Mouse (Mus musculus): ENCODE results near the gene Pin1.
"Not testable (repeated sequence)": the region's sequence is repeated elsewhere in the genome, so short reads cannot be mapped to it uniquely, and the experiment has no call there.

Pin1 gene

DNA sequence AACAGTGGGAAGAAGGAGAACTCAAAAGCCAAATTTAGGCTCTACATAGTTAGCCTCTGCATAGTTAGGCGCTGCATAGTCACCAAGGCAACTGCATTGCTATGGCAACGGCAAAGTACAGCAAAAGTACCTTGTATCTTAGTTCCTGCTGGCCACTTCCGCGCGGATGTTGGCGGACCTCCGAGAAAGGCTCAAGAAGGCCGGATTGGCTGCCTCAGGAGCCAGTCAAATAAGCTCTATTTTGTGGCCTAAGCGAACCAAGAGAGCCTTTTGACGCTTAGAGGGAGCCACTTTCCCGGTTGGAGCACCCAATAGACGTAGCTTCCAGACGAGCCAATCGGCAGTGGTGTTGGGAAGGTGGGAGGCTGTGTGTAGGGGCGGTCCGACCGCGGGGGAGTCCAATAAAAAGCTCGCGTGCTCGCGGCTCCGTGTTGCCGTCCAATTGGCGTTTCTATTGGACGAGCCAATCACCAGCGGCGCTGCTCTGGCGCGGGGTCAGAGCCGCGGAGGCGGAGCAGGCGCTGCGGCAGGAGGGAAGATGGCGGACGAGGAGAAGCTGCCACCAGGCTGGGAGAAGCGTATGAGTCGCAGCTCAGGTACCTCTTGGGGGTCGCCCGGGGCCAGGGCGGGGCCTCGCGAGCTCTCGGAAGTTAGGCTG is at the start of gene Pin1:
Gene Pin1, plus strand, starts transcription at position 494 of the 658 bp plus-strand sequence.
- peak; percentile 97 to 99 for DNase-seq (ENCODE audit: low spot score in 2 of 2)

DNA sequence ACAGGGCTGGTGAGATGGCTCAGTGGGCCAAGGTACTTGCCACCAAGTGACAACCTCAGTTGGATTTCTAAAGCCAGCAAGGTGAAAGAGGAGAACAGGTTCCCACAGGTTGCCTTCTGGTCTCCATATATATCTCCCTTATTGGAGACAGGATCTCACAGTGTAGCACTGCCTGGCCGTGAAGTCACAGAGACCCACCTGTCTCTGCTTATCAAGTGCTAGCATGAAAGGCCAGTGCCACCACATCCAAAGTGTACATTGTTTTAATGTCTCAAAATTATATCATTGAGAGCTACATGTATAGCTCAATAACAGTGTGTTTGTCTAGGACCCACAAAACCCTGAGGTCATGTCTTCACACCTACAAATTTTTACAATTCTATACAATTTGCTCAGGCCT is 45.6 kb upstream of the Pin1 start:
- no peak for DNase-seq (ENCODE audit: low spot score in 2 of 2)

DNA sequence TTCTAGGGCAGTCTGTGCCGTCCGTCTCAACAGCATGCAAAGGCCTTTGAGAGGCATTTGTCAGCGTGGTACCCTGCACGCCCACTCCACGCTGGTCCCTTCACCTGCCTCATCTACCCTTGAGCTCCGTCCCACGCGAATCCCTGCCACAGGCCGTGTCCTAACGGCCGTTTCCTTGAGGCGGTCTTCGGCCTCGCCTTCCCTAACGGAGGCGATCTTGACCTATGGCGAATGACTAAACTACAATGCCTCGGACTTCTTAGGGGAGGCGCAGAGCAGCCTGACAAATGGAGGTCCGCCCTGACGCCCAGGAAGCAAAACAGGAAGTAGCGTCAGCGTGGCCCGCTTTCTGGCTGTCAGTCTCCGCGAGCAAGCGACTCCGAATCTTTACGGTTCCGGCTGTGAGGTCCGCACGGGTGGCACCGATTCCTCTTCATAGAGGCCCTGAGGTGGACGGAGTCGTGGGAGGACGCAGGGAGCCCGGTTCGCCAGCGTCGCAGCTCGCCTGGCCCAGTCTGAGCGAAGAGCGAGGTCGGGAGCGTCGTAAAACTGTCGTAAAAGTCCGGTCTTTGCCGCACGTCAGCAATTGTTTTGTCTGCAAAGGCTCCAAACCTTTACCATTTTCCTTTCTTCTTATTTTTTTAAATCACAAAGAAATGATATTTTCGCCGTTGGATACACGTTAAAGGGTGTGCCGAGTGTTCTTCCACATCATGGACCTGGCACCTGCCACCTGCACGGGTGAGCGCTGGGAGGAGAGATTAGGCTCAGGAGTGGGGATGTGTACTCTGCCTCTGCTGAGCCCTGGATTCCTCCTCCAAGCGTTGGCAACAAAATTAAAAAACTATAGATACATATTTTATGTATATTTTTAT is 44.6 kb upstream of the Pin1 start:
- DNase-seq (ENCODE audit: low spot score in 2 of 2), result peak; percentile 80 to 88

DNA sequence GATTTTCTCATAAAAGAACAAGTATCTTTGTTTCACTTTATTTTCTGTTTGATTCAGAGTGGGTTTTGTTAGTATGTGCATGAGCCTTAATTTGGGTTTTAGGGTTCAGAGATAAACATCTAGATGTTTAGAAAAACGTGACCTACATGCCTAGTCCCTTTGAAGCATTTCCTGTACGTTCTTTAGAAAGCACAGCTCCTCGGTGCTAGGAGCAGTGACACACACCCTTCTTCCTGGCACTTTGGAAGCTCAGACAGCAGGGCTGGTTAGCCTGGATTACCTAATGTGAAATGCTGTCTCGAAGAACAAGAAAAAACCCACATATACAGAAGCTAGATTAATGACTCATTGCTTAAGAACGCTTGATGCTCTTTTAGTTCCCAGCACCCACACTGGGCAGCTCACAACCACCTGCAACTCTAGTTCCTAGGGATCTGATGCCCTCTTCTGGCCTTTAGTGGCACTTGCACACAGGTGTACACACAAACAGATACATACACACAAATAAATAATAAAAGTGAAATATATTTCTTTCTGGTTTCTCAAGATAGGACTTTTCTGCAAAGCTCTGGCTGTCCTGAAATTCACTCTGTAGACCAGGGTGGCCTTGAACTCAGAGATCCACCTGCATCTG is 41.9 kb upstream of the Pin1 start:
- no peak for DNase-seq (ENCODE audit: low spot score in 2 of 2)

DNA sequence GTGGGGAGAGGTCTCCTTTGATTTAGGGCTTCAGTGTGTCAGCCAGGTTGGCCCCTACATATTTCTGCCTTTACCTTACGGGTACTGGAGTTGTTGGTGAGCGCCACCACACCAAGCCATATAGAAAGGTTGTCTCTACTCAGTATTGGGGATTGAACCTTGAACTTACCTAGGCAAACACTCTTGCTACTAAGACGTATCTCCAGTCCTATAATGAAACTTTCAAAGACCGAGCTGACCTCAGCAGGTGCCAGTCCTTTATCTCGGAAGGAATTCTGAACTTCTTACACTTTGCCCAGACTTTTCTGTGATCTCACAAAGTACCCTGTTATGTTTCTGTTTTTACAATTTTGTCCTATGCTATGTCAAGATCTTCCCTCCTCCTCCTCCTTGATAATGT is 39.9 kb upstream of the Pin1 start:
- no peak for DNase-seq (ENCODE audit: low spot score in 2 of 2)

DNA sequence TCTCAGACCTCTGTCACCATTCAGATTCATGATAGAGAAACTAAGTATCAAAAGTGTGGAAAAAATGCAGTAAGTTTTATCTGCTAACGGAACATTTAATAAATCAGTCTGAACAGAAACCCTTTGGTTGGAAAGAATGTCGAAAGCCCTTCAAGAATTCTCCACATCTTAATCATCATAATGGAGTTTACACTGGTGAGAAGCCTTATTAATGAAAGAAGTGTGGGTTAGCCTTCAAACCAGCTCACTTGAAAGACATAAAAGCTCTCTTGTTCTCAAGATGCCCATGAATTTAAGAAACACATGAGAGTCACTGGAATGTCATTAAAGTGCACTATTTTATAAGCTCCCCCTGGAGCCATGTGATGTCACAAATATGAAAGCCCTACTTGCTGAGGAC is 35.2 kb upstream of the Pin1 start:
- DNase-seq (ENCODE audit: low spot score in 2 of 2), result no peak

DNA sequence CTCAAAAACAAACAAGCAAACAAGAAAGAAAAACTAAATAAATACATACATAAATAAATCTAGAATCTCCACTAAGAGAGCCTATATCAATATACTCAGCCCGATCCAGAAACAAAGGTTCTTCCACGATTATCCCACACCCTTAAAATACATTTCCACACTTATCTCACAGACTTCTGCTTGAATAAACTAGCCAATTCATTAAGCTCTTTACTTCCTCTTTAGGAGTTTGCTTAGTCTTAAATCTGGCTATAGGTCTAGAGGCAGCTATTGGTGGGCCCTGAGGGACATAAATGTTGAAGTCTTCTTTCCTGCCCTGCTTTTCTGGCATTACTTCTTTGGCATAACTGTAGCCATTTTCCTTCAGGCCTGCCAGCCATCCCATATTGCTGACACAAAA is 20.6 kb upstream of the Pin1 start:
- no peak for DNase-seq (ENCODE audit: low spot score in 2 of 2)

DNA sequence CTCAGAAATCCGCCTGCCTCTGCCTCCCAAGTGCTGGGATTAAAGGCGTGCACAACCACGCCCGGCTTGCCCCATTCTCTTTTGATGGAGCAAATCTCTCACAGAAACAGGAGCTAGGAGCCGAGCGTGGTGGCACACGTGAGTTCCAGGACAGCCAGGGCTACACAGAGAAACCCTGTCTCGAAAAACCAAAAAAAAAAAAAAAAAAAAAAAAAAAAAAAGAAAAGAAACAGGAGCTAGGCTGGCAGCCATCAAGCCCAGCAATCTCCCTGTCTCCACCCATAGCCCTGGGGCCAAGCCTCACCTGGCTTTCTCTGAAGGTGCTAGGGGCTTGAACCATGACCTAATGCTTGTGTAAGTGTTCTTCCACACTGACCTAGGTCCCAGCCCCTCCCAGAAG is 16.2 kb upstream of the Pin1 start:
- DNase-seq (ENCODE audit: low spot score in 2 of 2), result not testable (repeated sequence)

DNA sequence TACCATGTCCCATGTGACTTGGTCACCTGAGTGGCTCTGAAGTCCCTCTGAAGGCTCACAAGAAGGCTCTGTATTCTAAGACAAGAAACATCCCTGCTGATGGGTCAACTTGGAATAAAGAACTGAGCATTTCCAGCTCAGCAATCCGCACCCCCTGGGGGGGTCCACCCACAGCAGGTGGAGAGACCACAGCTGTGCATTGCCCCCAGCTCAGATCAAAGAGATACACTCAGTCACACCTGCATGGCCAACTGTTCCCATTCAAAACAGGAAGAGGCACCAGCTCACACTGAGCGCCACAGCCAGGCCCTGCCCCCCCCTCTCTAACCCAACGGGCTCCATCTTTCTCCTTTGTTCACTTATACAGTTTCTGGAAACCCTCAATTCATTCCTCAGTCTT is 15.6 kb upstream of the Pin1 start:
- no peak for DNase-seq (ENCODE audit: low spot score in 2 of 2)

DNA sequence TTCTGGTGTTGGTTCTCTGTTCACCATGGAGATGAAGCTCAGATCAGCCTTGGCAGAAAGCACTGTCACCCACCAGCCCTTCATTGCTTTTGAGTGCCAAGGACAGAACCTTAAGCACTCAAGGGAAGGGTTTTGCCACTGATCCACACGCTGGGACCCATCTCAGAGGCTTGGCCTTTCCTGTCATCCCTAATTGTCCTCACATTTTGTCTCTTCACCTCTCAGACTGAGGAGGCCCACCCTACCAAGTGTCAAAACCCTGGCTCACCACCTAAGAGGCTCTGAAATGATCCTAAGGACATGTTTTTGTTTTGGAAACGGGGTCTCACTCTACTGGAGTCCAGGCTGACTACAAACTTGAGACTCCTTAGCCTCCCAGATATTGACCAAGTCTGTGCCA is 15.1 kb upstream of the Pin1 start:
- no peak for DNase-seq (ENCODE audit: low spot score in 2 of 2)

DNA sequence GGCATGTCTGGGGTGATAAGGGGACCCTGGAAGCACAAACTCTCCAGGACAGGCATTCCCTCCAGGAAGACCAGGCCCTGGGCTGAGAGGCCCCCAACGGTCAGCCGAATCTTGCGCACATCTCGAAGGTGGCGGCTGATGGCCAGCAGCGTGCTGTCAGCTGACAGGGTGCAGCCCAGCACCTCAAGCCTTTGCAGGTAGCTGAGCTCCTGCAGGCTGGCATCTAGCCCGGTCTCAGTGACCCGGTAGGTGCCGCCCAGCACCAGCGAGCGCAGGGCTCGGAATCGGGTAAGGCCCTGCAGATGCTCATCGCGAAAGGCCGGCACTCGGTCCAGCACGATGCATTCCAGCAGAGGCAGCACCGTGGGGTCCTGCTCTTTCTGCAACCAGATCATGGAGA is 13.3 kb upstream of the Pin1 start:
- no peak for DNase-seq (ENCODE audit: low spot score in 2 of 2)

DNA sequence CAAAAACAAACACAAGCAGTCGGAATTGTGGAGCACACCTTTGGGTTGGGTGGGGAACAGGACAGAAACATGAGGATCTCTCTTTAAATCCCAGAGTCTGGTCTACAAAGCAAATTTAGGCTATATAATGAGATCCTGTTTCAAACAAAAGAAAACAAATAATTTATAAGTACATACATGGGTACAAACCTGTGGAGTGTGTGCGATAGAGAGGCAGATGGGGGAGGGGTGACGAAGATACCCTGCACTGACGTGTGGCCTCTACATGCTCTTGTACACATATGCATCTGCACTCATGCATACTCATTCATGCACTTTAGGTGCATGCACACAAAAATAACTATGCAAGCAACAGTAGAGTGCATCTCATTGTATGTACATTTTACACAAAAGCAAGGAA is 12.4 kb upstream of the Pin1 start:
- DNase-seq (ENCODE audit: low spot score in 2 of 2), result no peak

DNA sequence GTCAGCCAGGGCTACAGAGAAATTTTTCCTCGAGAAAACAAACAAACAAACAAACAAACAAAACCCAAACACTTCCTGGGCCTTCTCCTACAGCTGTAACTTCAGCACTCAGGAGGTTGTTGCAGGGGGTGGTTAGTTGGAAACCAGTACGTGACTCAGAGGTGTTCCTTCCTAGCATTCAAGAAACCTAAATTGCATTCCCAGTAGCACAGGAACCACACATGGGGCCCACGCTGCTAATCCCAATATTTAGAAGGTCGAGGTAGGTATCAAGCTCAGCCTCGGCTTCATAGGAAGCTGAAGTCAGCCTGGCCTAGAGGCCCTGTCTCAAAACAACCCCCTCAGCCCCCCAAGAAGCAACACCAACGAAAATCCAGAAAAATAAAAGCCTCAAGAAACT is 10.4 kb upstream of the Pin1 start:
- no peak for DNase-seq (ENCODE audit: low spot score in 2 of 2)

DNA sequence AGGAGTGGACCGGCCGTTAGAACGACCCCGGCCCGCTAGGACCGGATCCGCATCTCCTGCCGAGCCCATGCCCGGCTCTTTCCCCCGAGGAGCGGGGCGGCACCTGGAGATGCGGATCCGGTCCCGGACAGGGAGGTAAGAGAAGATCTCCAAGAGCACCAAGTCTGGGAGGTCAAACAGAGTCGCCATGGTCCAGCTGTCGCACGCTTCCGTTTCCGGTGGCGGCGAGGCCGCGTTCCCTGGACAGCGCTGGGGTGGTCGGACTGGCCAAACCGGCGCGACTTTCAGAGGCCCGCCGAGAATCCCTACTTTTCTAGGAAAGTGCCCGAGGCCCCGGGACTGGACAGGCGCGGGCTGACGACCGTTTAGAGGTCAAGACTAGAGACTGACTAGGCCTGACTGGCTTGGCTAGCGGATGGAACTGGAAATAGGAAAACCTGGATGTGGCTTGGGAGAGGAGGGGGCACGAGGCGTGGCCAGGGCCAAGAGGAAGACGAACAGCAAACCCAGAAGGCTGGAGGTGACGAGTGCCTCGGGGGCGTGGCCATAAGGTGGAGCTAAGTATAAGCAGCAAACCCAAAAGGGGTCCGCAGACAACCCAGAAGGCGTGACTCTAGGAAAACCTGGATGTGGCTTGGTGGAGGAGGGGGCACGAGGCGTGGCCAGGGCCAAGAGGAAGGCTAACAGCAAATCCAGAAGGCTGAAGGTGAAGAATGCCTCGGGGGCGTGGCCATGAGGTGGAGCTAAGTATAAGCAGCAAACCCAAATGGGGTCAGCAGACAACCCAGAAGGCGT is 9.6 kb upstream of the Pin1 start, which contains the start of gene Ubl5:
Gene Ubl5, plus strand, starts transcription at position 778 of the 795 bp plus-strand sequence.
- DNase-seq (ENCODE audit: low spot score in 2 of 2), result peak; percentile 83 to 92

DNA sequence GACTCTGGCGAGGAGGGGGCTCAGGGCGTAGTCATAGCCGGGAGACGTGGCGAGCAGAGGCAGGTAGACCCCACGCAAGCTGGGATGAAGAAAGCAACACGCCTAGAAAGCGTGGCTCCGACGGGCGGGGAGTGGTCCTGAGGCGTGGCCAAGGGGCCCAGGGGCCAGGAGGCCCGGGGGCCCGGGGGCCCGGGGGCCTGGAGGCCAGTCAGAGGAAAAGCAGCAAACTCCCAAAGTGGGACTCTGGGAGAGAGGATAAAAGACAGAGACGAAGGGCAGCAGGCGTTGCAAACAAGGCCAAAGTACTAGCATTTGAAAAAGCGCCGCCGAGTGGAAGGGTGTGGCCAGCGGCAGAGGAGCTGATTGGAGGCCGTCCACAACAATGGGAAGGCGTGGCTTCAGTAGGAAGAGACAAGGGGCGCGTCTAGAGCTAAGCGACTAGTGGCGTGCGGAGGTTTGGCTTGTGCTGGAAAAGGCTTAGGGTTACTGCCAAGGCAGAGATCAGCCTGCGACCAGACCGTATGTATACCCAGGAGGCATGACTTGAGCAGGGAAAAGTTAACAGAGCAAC is 8.9 kb upstream of the Pin1 start:
- DNase-seq (ENCODE audit: low spot score in 2 of 2), result peak; percentile 81 to 87

DNA sequence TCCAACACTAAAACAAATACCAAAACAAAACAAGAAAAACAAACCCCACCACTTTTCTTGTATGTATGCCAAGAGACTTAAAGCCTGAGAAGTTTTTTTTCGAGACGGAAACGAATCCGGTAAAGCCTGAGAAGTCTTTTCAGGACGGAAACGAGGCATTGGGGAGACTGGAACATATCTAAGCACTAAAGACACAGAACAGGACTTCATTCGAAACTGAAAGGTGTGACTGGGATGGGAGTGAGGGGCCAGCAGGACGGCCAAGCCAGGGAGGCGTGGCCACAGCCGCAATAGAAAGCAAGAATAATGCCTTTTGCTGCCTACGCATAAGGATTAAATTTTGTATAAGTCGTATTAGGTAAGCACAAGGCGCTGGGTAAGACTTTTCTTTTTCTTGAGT is 8.1 kb upstream of the Pin1 start:
- no peak for DNase-seq (ENCODE audit: low spot score in 2 of 2)

DNA sequence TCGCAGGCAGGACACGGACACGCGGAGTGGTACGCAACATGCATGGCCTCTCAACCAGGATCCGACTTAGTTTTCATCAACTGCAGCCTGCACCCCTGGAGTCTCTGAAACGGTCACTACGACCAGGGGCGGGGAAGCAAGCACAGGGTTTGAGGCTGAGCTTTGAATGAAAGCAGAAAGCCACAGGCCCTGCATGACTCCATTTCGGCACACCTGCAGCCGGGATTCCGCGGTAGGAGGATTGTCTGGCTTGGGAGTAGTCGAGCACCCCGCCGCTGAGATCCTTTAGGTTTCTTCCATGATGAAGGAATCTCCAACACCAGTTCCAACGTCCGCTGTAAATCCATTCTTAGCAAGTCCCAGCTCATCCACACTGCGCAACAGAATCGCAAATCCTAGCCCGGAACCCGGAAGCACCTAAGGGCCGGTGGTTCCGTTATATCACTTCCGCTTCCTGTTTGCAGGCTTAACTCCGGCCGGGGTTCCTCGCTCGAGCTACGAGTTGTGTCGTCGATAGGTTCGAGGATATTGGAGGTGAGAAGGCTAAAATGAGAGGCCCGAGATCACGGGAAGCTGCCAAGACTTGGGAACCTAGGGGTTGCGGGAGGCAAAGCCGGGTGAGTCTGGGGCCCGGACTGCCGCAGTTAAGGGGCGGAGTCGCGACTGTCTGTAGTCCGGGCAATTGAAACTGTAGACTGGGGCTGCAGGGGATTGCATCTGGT is 7.4 kb upstream of the Pin1 start, which contains the start of gene Fbxl12:
Gene Fbxl12, minus strand, starts transcription at position 408 of the 722 bp plus-strand sequence.
- peak; percentile 63 to 75 for DNase-seq (ENCODE audit: low spot score in 2 of 2)

DNA sequence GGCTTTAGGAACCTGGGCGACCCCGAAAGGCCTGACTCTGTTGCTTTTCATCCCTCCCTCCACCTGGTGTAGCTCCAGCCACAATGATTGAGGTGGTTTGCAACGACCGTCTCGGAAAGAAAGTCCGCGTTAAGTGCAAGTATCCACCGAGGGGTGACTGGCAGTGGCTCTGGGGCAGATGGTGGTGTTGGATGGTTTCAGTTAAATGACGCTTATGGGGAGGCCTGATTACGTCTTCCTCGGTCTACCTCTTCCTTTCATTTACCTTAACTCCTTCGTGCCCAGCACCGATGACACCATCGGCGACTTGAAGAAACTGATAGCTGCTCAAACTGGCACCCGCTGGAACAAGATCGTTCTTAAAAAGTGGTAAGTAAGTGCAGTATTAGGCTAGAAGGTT is 6.8 kb upstream of the Pin1 start:
- no peak for DNase-seq (ENCODE audit: low spot score in 2 of 2)

DNA sequence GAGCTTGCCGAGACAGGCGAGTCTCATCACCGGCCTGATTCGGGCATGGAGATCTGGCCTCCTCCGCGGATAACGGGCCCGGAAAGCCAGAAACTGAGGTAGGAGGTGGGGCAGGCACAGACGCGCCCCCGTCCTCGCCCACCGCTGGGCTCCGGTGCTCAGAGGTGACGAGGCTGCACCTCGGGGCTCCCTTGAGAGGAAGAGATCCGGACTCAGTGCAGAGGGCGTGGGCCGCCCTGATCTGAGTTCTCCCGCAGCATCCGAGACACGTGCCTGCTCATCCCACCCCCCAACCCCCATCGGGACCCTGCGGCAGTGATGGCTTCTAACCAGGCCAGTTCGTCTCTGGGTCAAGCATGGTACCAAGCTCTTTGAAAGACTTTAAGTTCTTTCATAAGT is 364 bp downstream of the Pin1 start:
- DNase-seq (ENCODE audit: low spot score in 2 of 2), result no peak

DNA sequence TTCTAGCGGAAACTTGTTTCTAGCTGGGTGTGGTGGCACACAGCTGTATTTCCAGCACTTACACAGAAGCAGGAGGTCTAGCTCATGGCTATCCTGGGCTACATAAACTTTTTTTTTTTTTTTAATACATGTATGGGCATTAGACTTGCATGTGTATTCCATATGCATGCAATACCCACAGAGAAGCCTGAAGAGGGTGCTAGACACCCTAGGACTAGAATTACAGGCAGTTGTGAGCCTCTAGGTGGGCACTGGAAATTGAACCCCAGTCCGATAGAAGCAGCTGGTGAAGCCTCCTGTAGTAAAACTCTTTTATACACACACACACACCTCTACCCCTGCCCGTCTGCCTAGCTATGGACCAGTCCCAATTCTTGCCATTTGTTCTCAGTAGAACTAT is 2.0 kb downstream of the Pin1 start:
- DNase-seq (ENCODE audit: low spot score in 2 of 2), result no peak

DNA sequence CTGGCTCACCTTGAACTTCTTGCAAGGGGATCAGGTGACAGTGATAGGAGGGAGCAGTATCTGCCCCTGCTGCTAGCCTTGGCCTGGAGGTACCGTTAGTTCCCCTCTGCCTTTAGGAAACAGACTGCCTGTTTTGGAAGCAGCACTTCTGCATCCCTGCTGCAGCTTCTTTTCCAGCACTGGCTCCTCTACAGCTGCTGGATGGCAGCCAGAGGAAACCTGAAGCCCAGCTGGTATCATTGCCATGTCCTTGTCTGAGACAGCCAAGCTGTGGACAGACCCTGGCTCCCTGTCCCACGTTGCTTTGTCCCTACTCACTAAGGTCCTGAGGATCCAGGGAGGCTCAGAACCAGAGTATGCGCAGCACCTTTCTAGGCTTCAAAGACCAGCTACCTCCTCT is 5.7 kb downstream of the Pin1 start:
- DNase-seq (ENCODE audit: low spot score in 2 of 2), result no peak

Measured in urinary bladder, postnatal 4 days (tissue).